Mouse (Mus musculus) heart, adult 2 months (tissue): ENCODE data around the gene Tmem104.

ENCODE experiments used
- CTCF ChIP-seq: fragments of 200-600 bp; IDR thresholded peaks from 2 replicates; pipeline ENCODE4 v1.8.1; 2022; ENCODE audit warnings: antibody characterized with exemption, mild to moderate bottlenecking, moderate library complexity
- POLR2A ChIP-seq: fragments of 200-500 bp; IDR thresholded peaks from 2 replicates; pipeline ENCODE4 v1.6.1; 2011; ENCODE audit warnings: mild to moderate bottlenecking, low read depth, low read length, control low read depth; ENCODE audit not compliant: insufficient read depth

DNA sequence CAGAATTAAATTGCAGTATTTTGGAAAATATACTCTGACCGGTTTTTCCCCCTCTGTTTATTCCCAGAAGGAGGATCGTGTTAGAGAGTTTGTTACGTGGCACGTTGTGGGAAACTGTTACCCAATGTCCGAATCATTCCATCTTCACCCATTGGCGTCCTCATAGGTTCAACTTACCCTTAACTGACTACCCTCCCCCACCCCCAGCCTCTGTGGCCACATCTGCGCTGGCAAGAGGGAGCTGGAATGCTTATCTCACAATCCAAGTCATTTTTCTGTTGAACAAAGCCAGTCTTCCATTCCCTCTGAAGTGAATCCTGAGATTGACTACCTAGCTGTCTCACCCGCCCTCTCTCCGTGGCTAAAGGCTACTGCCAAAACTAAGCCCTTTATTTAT is 25.1 kb upstream of the Tmem104 start:
- TF ChIP-seq POLR2A, result no peak
- TF ChIP-seq CTCF, result no peak
